In the genomic region with DNA sequence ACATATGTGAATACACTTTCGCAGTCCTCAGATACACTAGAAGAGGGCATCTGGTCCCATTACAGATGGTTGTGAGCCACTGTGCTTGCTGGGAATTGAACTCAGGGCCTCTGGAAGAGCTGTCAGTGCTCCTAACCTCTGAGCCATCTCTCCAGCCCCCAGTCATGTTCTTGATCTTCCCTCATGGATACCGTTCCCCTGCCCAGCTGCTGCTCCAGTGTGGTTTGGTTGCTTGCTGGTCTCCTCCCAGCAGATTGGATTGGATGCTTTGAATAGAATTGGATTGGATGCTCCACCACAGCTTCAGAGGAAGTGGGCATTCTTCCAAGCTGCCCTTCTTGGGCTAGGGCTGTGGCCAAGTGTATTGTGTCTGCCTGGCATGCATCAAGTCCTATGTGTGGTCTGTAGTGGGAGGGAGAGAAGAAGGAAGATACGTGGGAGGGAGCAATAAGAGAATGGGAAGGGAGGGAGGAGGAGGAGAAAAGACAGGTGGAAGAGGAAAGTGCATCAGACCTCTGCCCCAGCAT, we compare ENCODE assay signal across 10 mouse cellular contexts. TPM values are rescaled to one million over a fixed set of nuclear protein-coding genes. Genes with fewer than 3 reads are reported as not detected.
DNase-seq lines count a peak whose midpoint lies in the region; ATAC-seq and TF ChIP-seq lines count a peak whose summit lies in the region.
"Had no signal": no experiment of that assay in that cellular context is flagged by ENCODE, and none has a peak within 500 bp of the region (broad histone marks: within the 10 kb centered on the region; RNA-seq: fewer than 3 reads in every experiment).

No protein-coding gene starts in this region.

- no peak overlapping the region for H3K27ac ChIP-seq in heart, embryonic 11.5 days (ENCODE audit: low read depth, low read length)
- H3K27ac ChIP-seq in intestine, postnatal 0 days (ENCODE audit: low read depth, low read length), result no peak overlapping the region
- H3K27ac ChIP-seq: neural tube, embryonic 12.5 days had no signal

- H3K4me3 ChIP-seq in heart, embryonic 11.5 days (ENCODE audit: low read depth, low read length), result no peak overlapping the region
- H3K4me3 ChIP-seq in lung, adult 2 months (replicated peaks; ENCODE audit: extremely low read depth, low read depth, low read length), result no peak overlapping the region
- H3K4me3 ChIP-seq in intestine, postnatal 0 days (ENCODE audit: low read depth, low read length), result no peak overlapping the region
- H3K4me3 ChIP-seq: neural tube, embryonic 12.5 days had no signal

- H3K27me3 ChIP-seq in heart, embryonic 11.5 days (ENCODE audit: control insufficient read depth, insufficient read depth, low read length), result no peaks in the 10 kb centered on the region
- H3K27me3 ChIP-seq in intestine, postnatal 0 days (replicated peaks; ENCODE audit: control insufficient read depth, insufficient read depth, low read length), result no peaks in the 10 kb centered on the region
- H3K27me3 ChIP-seq: neural tube, embryonic 12.5 days had no signal

- TF ChIP-seq CTCF in lung, adult 2 months (IDR thresholded peaks at IDR 0.05; ENCODE audit: insufficient read depth, low read length), result no peak
- no peak for TF ChIP-seq CTCF in intestine, postnatal 0 days (IDR thresholded peaks at IDR 0.05; ENCODE audit: low read depth)

- DNase-seq in heart, adult 18-20 months, result peak; percentile 30 to 54
- DNase-seq in lung, adult 18-20 months, result peak; percentile 32 to 50
- DNase-seq in lung, adult 2 months, result no peak
- peak; percentile 61 to 64 for DNase-seq in cerebellum, postnatal 14 days
- peak; percentile 56 for DNase-seq in lung, postnatal 25 days (ENCODE audit: low spot score)
- DNase-seq: liver, postnatal 0 days had no signal

- ATAC-seq in heart, embryonic 11.5 days (replicated peaks; ENCODE audit: insufficient number of reproducible peaks, low FRiP score, low TSS enrichment), result no peak
- no peak for ATAC-seq in granulocyte monocyte progenitor cell, adult 5-6 weeks (replicated peaks; ENCODE audit: poor library complexity, severe bottlenecking)
- no peak for ATAC-seq in intestine, postnatal 0 days
- ATAC-seq: liver, postnatal 0 days had no signal

- H3K36me3 ChIP-seq in heart, embryonic 11.5 days (ENCODE audit: control insufficient read depth, insufficient read depth, low read length), result no peaks in the 10 kb centered on the region
- H3K36me3 ChIP-seq in intestine, postnatal 0 days (ENCODE audit: control insufficient read depth, insufficient read depth), result no peaks in the 10 kb centered on the region
- H3K36me3 ChIP-seq: neural tube, embryonic 12.5 days had no signal

- TF ChIP-seq POLR2A in lung, adult 2 months (IDR thresholded peaks at IDR 0.05; ENCODE audit: borderline replicate concordance, extremely low read depth, low read depth, low read length), result no peak

- H3K4me2 ChIP-seq in heart, embryonic 11.5 days, result no peak overlapping the region
- H3K4me2 ChIP-seq in intestine, postnatal 0 days (replicated peaks; ENCODE audit: low read depth), result no peak overlapping the region
- H3K4me2 ChIP-seq: neural tube, embryonic 12.5 days had no signal

- 78% methylated on average over 3 of the region's 3 CpGs for WGBS in heart, embryonic 11.5 days (ENCODE audit: insufficient replicate concordance)
- 50% methylated on average over 3 of the region's 3 CpGs for WGBS in lung, adult 2 months
- 73% methylated on average over 3 of the region's 3 CpGs for WGBS in intestine, postnatal 0 days

- peaks cover 12% of the 10 kb centered on the region for H3K4me1 ChIP-seq in heart, embryonic 11.5 days (ENCODE audit: control insufficient read depth, insufficient read depth, low read length)
- peaks cover 2% of the 10 kb centered on the region; the same call in 1 of the 2 replicates for H3K4me1 ChIP-seq in lung, adult 2 months (ENCODE audit: control insufficient read depth, insufficient read depth, low read length)
- H3K4me1 ChIP-seq in intestine, postnatal 0 days (replicated peaks; ENCODE audit: control insufficient read depth, insufficient read depth, low read length), result 0 out of 2 replicates have a peak, but pooled peaks cover 4% of the 10 kb centered on the region

- H3K9ac ChIP-seq in heart, embryonic 11.5 days (ENCODE audit: low read depth, low read length), result no peak overlapping the region
- no peak overlapping the region for H3K9ac ChIP-seq in intestine, postnatal 0 days (ENCODE audit: low read depth, low read length)
- H3K9ac ChIP-seq: liver, postnatal 0 days; neural tube, embryonic 12.5 days had no signal

- no peaks in the 10 kb centered on the region for H3K9me3 ChIP-seq in heart, embryonic 11.5 days (replicated peaks; ENCODE audit: control insufficient read depth, low read length)
- no peaks in the 10 kb centered on the region for H3K9me3 ChIP-seq in intestine, postnatal 0 days (ENCODE audit: control insufficient read depth)
- H3K9me3 ChIP-seq: neural tube, embryonic 12.5 days had no signal

RNA-seq across cellular contexts. Expression of a gene that starts 56.0 kb away (rescaled TPM):
- 10 to 100 TPM; 15.0 to 15.3 TPM for total RNA-seq in heart, adult 18-20 months (2021)
- 38.0 and 40.6 TPM in 2 replicates for polyA plus RNA-seq in heart, embryonic 11.5 days (2014; fragmentation: Nextera tagmentation; extraction: Ambion mirVana)
- polyA plus RNA-seq in lung, adult 2 months (2012; rRNA removed), result 38.6 and 38.7 TPM in 2 replicates
- 24.9 and 30.0 TPM in 2 replicates for total RNA-seq in granulocyte monocyte progenitor cell, adult 5-6 weeks (2014; fragmentation: Nextera tagmentation)
- total RNA-seq in granulocyte monocyte progenitor cell, adult 5-6 weeks (2017), result 8.9 and 11.5 TPM in 2 replicates
- 24.8 and 25.1 TPM in 2 replicates for polyA plus RNA-seq in intestine, postnatal 0 days (2015; fragmentation: Nextera tagmentation; extraction: Ambion mirVana)
